Mouse (Mus musculus): ENCODE measurements around the gene Chn2.
A peak's percentile ranks its signal among the peaks of the same experiment; 100 is the strongest.
"Not testable (repeated sequence)": the region's sequence is repeated elsewhere in the genome, so short reads cannot be mapped to it uniquely, and the experiment has no call there.

Gene Chn2

GRCm38 (mm10) chr6:54148844-54149526 lies 109.6 kb downstream of the Chn2 start:
- no peak for DNase-seq (ENCODE audit: extremely low read depth, low read depth, low spot score)

DNA sequence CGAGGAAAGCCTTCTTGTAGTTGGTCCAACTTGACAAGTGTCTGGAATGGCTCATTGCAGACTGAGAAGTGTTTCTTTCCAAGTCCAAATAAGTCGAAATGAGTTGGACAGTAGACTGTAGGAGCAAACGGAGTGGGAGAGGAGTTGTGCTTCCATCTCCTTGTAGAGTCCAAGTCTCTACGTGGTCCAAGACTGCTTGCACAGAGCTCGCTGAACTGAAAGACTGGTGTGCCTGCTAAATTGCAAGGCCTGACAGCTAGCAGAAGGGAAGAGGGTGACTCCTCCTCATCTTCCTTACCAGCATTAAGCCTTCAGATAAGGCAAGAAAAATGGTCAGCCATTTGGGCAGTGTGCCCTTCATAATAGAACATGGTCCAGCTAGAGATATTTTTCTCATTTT lies 111.5 kb downstream of the Chn2 start:
- DNase-seq (ENCODE audit: extremely low read depth, low read depth, low spot score): no peak

GRCm38 (mm10) chr6:54151443-54152241 lies 112.3 kb downstream of the Chn2 start:
- DNase-seq (ENCODE audit: extremely low read depth, low read depth, low spot score): no peak

DNA sequence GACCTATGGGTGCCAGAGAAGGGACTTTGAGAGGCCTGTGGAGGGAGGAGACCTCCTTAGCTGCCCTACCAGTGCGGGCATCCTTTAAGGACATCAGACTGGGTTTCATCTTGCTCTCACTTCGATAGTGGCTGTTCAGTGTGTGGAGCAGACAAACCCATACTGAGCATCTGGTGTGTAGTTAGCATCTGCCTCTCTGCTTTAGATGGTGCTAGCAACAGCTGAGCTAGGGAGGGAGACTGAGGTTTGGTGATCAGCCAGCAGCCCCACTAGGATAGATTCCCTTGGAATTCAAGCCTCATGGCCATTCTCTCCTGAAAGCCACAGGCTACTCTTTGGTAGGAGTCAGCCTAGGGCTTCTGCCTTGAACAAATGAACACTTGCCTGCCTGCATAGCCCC lies 117.7 kb downstream of the Chn2 start:
- no peak for DNase-seq (ENCODE audit: extremely low read depth, low read depth, low spot score)

- DNase-seq (ENCODE audit: extremely low read depth, low read depth, low spot score): no peak
Observed at GRCm38 (mm10) chr6:54158317-54158716, 119.0 kb downstream of the Chn2 start.

- DNase-seq (ENCODE audit: extremely low read depth, low read depth, low spot score): no peak
Observed at GRCm38 (mm10) chr6:54160677-54161076, 121.3 kb downstream of the Chn2 start.

DNA sequence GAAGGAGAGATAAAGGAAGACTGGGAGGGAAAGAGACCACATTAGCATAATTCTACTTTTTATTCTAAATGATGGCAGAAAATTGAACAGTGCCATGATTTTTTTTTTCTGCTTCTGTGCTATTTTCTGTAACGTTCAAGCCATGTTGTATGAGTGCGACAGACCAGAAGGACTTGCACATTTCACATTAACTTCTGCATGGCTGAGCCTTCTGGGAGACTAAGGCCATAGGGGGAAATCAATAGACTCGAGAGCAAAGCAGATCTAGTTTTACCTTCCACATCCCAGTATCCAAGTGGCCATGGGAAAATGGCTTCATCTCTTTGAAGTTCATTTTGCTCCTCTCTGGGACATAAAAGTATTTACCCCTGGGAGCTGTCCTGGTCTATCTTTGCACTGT lies 121.9 kb downstream of the Chn2 start:
- no peak for DNase-seq (ENCODE audit: extremely low read depth, low read depth, low spot score)

DNA sequence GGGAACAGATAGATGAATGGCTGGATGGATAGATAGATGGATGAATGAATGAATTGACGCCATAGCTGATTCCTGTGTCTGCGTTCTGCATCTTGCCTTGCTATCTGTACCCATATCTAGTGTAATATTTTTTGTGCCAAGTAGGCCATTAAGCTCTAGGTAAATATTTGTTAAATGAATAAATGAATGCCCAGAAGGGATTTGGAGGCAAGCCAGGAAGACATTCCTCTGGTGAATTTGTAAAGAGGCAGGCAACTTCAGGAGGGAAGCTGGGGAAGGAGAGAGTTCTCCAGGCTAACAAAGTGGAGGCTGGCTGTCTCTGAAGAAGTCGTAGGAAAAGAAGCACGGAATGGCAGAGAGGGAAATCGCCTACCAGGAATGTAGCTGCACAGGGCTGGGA lies 123.0 kb downstream of the Chn2 start:
- no peak for DNase-seq (ENCODE audit: extremely low read depth, low read depth, low spot score)

DNA sequence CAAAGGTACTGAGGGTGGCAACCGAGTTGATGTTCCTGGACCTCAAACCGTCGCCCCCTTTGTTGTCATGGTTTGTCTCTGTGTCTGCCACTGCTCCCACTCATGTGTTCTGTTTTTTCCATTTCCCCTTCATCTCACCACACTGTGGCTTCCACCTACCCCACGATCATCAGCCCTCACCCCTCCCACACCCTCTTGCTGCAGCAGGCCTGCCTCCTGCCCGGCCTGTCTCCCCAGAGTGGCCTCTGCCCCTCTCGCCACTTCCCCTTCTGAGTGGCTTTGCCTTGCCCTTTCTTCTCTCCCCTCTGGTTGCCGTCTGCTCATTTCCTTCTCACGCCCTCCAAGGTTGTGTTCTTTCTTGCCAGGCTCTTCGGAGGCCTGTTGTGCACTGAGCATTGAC lies 123.4 kb downstream of the Chn2 start:
- no peak for DNase-seq (ENCODE audit: extremely low read depth, low read depth, low spot score)

DNA sequence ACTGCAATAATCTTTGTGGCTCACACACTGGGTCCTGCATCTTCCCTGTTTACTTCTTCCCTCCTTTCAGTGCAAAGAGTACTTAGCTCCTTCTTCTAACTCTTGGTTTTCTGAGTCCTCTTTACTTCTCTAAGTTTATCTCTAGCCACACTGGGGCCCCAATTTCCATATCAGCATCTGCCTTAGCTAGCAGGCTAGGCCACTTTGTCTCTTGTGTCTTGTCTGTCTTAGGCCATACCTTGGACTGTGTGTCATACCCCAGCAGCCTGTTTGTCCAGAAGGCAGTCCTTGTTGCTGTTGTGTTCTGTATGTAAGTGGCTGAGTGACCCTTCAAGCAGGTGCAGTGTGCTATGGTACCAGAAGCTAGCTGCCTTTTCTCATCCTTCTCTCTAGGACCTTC lies 124.3 kb downstream of the Chn2 start:
- DNase-seq (ENCODE audit: extremely low read depth, low read depth, low spot score): no peak

GRCm38 (mm10) chr6:54164777-54165176 lies 125.4 kb downstream of the Chn2 start:
- no peak for DNase-seq (ENCODE audit: extremely low read depth, low read depth, low spot score)

GRCm38 (mm10) chr6:54165246-54165645 lies 125.9 kb downstream of the Chn2 start:
- no peak for DNase-seq (ENCODE audit: extremely low read depth, low read depth, low spot score)

GRCm38 (mm10) chr6:54165863-54166262 lies 126.5 kb downstream of the Chn2 start:
- no peak for DNase-seq (ENCODE audit: extremely low read depth, low read depth, low spot score)

DNA sequence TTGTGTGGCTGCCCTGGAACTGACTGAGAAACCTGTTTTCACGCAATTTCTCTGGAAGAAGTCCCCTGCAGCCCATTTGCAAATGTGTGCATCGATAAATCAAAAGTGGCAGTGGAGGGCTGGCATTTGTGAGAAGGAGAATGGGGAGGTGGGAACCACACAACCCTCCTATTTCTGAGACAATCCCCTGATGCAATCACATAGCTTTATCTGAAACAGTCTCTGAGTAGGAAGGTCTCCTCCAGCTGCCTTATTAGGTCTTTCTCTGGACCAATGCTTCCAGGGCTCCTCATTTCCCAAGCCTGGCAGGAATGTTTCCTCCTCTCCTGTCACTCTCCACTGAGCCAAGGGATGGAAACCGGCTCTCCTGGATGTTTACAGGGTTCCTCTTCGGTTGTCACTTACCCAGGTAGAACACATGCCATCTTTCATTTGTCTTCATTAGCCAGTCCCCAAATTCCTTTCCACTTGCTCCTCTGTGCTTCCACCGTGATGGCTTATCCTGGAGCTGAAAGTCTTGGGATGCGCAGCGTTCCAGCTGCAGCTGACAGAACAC lies 127.7 kb downstream of the Chn2 start:
- DNase-seq (ENCODE audit: extremely low read depth, low read depth, low spot score): no peak

DNA sequence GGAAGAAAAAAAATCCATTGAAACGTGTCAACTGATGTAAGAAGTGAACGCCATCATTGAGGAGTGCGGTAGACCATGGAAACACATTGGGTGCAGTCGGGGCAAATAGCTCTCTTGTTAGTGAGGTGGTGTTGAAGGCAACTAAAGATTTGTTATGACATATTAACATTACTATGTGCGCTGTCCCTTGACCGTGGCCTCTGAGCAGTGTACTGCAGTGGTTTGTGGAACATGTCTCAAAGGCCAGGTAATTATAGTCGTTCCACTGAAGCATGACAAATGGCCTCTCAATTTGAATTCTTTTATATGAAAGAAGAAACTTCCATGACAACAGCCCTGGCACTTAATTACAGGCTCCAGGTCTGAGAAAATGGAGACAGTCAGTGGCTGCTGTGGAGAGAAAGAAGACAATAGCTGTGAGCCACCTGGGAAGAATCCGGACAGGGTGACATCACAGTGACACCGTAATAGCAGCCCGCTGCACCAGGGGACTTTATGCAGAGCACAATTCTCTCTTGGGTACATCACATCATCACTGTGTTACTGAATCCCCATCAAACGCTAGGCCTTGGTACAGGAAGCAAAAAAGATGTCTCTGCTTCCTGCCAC lies 131.0 kb downstream of the Chn2 start:
- DNase-seq (ENCODE audit: extremely low read depth, low read depth, low spot score): no peak

GRCm38 (mm10) chr6:54171385-54171784 lies 132.0 kb downstream of the Chn2 start:
- DNase-seq (ENCODE audit: extremely low read depth, low read depth, low spot score): no peak

- no peak for DNase-seq (ENCODE audit: extremely low read depth, low read depth, low spot score)
Observed at GRCm38 (mm10) chr6:54175473-54176215, 136.3 kb downstream of the Chn2 start.

DNA sequence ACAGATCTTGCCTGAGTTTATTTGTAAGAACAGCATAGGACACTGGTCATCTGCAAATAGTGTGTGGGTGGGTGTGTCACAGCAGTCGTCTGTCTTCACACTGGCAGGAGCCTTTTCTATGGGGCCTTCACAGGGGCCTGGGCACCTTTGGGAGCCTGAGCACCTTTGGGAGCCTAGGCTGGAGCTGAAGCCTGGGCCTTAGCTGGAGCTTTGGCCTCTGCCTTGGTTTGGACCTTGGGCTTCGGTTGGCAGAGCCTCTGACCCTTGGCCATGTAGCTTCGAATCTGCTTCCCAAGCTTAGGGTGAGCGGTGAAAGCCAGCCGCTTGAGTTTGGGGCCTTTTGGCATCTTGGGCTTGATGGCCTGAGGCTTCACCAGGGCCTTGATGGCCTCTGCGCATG lies 137.7 kb downstream of the Chn2 start:
- DNase-seq (ENCODE audit: extremely low read depth, low read depth, low spot score): not testable (repeated sequence)

DNA sequence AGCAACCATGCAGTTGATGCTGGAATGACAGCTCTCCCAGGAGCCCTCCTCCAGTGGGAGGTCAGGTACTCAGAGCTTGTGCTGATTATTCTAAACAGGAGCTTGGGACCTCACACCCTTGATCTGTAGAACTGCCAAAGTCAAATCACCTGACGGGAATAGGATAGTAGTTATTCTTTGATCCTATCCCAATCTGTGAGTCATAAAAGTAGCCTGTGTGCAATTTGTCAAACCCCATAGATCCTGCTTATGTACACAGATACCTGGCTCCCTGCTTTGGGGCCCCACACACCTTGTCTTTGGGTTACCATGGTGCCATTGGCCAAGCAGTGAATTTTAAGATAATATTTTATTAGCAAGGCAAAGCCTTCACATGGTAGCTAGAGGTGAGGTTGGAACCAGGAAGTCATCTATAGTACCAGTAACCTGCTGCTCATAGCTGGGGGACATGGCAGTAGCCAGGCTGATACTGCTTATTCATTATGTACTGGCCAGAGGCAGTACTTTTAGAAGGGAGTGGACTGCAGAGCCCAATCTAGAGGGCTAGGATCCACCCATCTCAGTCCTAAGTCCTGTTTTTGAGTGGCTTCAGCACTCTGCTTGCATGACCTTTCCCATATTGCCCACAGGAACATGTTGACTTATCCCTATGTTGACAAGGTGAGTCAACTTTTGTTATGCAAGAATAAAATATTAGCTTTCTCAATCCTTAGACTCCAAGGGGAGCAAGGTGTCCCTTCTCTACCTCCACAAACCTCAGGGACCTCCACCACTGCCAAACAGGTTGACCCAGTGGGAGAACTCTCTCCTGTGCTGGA lies 139.9 kb downstream of the Chn2 start:
- peak; percentile 23 for DNase-seq (ENCODE audit: extremely low read depth, low read depth, low spot score)

DNA sequence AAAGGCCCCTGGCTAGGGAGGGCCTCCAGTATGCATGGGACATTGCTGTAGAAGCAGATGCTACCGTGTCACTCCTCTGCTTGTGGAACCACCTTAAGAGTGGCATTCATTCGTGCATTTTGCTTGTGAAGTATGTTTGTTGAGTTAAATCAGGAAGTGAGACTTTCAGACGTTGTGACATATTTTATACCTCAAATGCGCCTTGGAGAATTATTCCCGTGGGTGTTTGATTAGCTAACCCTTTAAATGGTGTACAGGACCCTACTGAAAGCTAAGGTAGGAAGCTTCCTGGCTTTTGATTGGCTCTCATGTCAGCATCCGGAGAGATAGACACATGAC lies 140.5 kb downstream of the Chn2 start:
- DNase-seq (ENCODE audit: extremely low read depth, low read depth, low spot score): no peak

Data from fat pad, adult 2 months (tissue).